ENCODE assay signal across 21 mouse cellular contexts in genomic region chr15:84226918-84227317, GRCm38 (mm10). TPM values are rescaled to one million over a fixed set of nuclear protein-coding genes. Genes with fewer than 3 reads are reported as not detected.
A peak's percentile ranks its signal among the peaks of the same experiment; 100 is the strongest.
DNase-seq lines count a peak whose midpoint lies in the region; ATAC-seq and TF ChIP-seq lines count a peak whose summit lies in the region.
"Had no signal": no experiment of that assay in that cellular context is flagged by ENCODE, and none has a peak within 500 bp of the region (broad histone marks: within the 10 kb centered on the region; RNA-seq: fewer than 3 reads in every experiment).

No protein-coding gene starts in this region.

- ATAC-seq in forebrain, embryonic 13.5 days, result peak; percentile 78
- peak; percentile 36 for ATAC-seq in neural tube, embryonic 12.5 days (ENCODE audit: low FRiP score, low read depth)
- ATAC-seq: liver, postnatal 0 days had no signal

- H3K4me3 ChIP-seq in forebrain, embryonic 13.5 days, result no peak overlapping the region
- H3K4me3 ChIP-seq in forebrain, embryonic 10.5 days, result no peak overlapping the region
- no peak overlapping the region for H3K4me3 ChIP-seq in hindbrain, embryonic 10.5 days
- no peak overlapping the region for H3K4me3 ChIP-seq in midbrain, embryonic 10.5 days
- no peak overlapping the region for H3K4me3 ChIP-seq in neural tube, embryonic 12.5 days
- H3K4me3 ChIP-seq in gastrocnemius, adult 2 months, result no peak overlapping the region
- H3K4me3 ChIP-seq: embryonic facial prominence, embryonic 15.5 days; heart, embryonic 10.5 days; limb, embryonic 15.5 days had no signal

- intact Hi-C loops in gastrocnemius, adult 2 months (cut with DNase I), result no loop called here

- H3K9ac ChIP-seq in forebrain, embryonic 13.5 days, result no peak overlapping the region; the same call in 1 of the 2 replicates
- H3K9ac ChIP-seq in neural tube, embryonic 12.5 days, result no peak overlapping the region
- H3K9ac ChIP-seq: embryonic facial prominence, embryonic 15.5 days; limb, embryonic 15.5 days; liver, postnatal 0 days had no signal

- WGBS in forebrain, embryonic 13.5 days, result 53% methylated on average over 15 of the region's 15 CpGs
- 89% methylated on average over 15 of the region's 15 CpGs for WGBS in forebrain, embryonic 10.5 days
- WGBS in hindbrain, embryonic 10.5 days, result 70% methylated on average over 15 of the region's 15 CpGs
- 69% methylated on average over 15 of the region's 15 CpGs for WGBS in midbrain, embryonic 10.5 days
- WGBS in neural tube, embryonic 12.5 days, result 41% methylated on average over 15 of the region's 15 CpGs

- peaks cover 11% of the 10 kb centered on the region; the same call in 1 of the 2 replicates for H3K27me3 ChIP-seq in forebrain, embryonic 13.5 days
- H3K27me3 ChIP-seq in forebrain, embryonic 10.5 days (ENCODE audit: poor library complexity, severe bottlenecking), result peaks cover 48% of the 10 kb centered on the region
- H3K27me3 ChIP-seq in hindbrain, embryonic 10.5 days (ENCODE audit: insufficient read depth, poor library complexity, severe bottlenecking), result peaks cover 36% of the 10 kb centered on the region
- peaks cover 22% of the 10 kb centered on the region for H3K27me3 ChIP-seq in midbrain, embryonic 10.5 days (ENCODE audit: low read depth, poor library complexity, severe bottlenecking)
- 0 out of 2 replicates have a peak, but pooled peaks cover 4% of the 10 kb centered on the region for H3K27me3 ChIP-seq in neural tube, embryonic 12.5 days (replicated peaks)

- peak overlapping the region; percentile 68 for H3K27ac ChIP-seq in forebrain, embryonic 13.5 days
- no peak overlapping the region for H3K27ac ChIP-seq in forebrain, embryonic 10.5 days
- H3K27ac ChIP-seq in hindbrain, embryonic 10.5 days, result peak overlapping the region; percentile 75
- H3K27ac ChIP-seq in midbrain, embryonic 10.5 days (replicated peaks), result peak overlapping the region; percentile 77
- H3K27ac ChIP-seq in neural tube, embryonic 12.5 days, result peak overlapping the region; percentile 18; the same call in 1 of the 2 replicates
- no peak overlapping the region for H3K27ac ChIP-seq in gastrocnemius, adult 2 months
- H3K27ac ChIP-seq: embryonic facial prominence, embryonic 15.5 days; heart, embryonic 10.5 days; limb, embryonic 15.5 days had no signal

- H3K4me2 ChIP-seq in forebrain, embryonic 13.5 days, result peak overlapping the region; percentile 22; the same call in 1 of the 2 replicates
- H3K4me2 ChIP-seq in neural tube, embryonic 12.5 days (replicated peaks), result peak overlapping the region; percentile 19
- H3K4me2 ChIP-seq: embryonic facial prominence, embryonic 15.5 days; limb, embryonic 15.5 days had no signal

- TF ChIP-seq CTCF in gastrocnemius, adult 2 months (IDR thresholded peaks at IDR 0.05), result no peak

- H3K9me3 ChIP-seq in forebrain, embryonic 13.5 days (replicated peaks), result no peaks in the 10 kb centered on the region
- H3K9me3 ChIP-seq in forebrain, embryonic 10.5 days, result no peaks in the 10 kb centered on the region; the same call in 1 of the 2 replicates
- H3K9me3 ChIP-seq in hindbrain, embryonic 10.5 days, result no peaks in the 10 kb centered on the region
- H3K9me3 ChIP-seq in midbrain, embryonic 10.5 days (replicated peaks), result no peaks in the 10 kb centered on the region
- H3K9me3 ChIP-seq in neural tube, embryonic 12.5 days, result no peaks in the 10 kb centered on the region
- H3K9me3 ChIP-seq: embryonic facial prominence, embryonic 15.5 days; heart, embryonic 10.5 days had no signal

- peaks cover 52% of the 10 kb centered on the region for H3K4me1 ChIP-seq in forebrain, embryonic 13.5 days
- peaks cover 25% of the 10 kb centered on the region for H3K4me1 ChIP-seq in forebrain, embryonic 10.5 days
- H3K4me1 ChIP-seq in hindbrain, embryonic 10.5 days (replicated peaks), result peaks cover 69% of the 10 kb centered on the region
- H3K4me1 ChIP-seq in midbrain, embryonic 10.5 days, result peaks cover 69% of the 10 kb centered on the region
- H3K4me1 ChIP-seq in neural tube, embryonic 12.5 days, result peaks cover 47% of the 10 kb centered on the region

- H3K36me3 ChIP-seq in forebrain, embryonic 13.5 days (ENCODE audit: poor library complexity, severe bottlenecking), result no peaks in the 10 kb centered on the region
- no peaks in the 10 kb centered on the region for H3K36me3 ChIP-seq in forebrain, embryonic 10.5 days (replicated peaks)
- H3K36me3 ChIP-seq in hindbrain, embryonic 10.5 days, result no peaks in the 10 kb centered on the region
- H3K36me3 ChIP-seq in midbrain, embryonic 10.5 days, result no peaks in the 10 kb centered on the region
- no peaks in the 10 kb centered on the region for H3K36me3 ChIP-seq in neural tube, embryonic 12.5 days
- H3K36me3 ChIP-seq: embryonic facial prominence, embryonic 15.5 days; heart, embryonic 10.5 days; limb, embryonic 15.5 days had no signal

- no peak for DNase-seq in forebrain, embryonic 10.5 days (ENCODE audit: extremely low spot score, low spot score)
- peak; percentile 41 for DNase-seq in hindbrain, embryonic 10.5 days (ENCODE audit: low spot score)
- DNase-seq in midbrain, embryonic 10.5 days (ENCODE audit: low spot score), result peak; percentile 40
- DNase-seq in gastrocnemius, adult 2 months, result no peak
- DNase-seq in cerebellum, adult 9-11 months, result no peak
- DNase-seq in frontal cortex, postnatal 25 days (ENCODE audit: low spot score in 2 of 2), result no peak
- DNase-seq: adrenal gland, postnatal 10 days; cerebellum, adult 8-10 months; gastrocnemius, postnatal 25 days; heart, postnatal 10 days; kidney, adult 9 months; kidney, postnatal 36 days; layer of hippocampus, adult 9-11 months; liver, postnatal 0 days had no signal

RNA-seq across cellular contexts. Expression of gene Parvb, which starts 4.9 kb away (rescaled TPM):
- polyA plus RNA-seq in forebrain, embryonic 13.5 days (2015; fragmentation: Nextera tagmentation; extraction: Ambion mirVana), result 2.1 and 2.6 TPM in 2 replicates
- 3.3 and 4.4 TPM in 2 replicates for polyA plus RNA-seq in forebrain, embryonic 10.5 days (2016; fragmentation: Nextera tagmentation; extraction: Ambion mirVana)
- polyA plus RNA-seq in hindbrain, embryonic 10.5 days (2016; fragmentation: Nextera tagmentation; extraction: Ambion mirVana), result 7.1 and 7.6 TPM in 2 replicates
- polyA plus RNA-seq in midbrain, embryonic 10.5 days (2016; fragmentation: Nextera tagmentation; extraction: Ambion mirVana), result 7.4 and 8.4 TPM in 2 replicates
- 6.4 and 7.1 TPM in 2 replicates for polyA plus RNA-seq in neural tube, embryonic 12.5 days (2016; fragmentation: Nextera tagmentation; extraction: Ambion mirVana)
- 10 to 100 TPM; 48.4 to 63.3 TPM for total RNA-seq in gastrocnemius, adult 2 months (2021)

RNA-seq across cellular contexts. Expression of gene Samm50, which starts 34.9 kb away (rescaled TPM):
- 84.4 and 91.5 TPM in 2 replicates for polyA plus RNA-seq in forebrain, embryonic 13.5 days (2015; fragmentation: Nextera tagmentation; extraction: Ambion mirVana)
- 112 and 113 TPM in 2 replicates for polyA plus RNA-seq in forebrain, embryonic 10.5 days (2016; fragmentation: Nextera tagmentation; extraction: Ambion mirVana)
- 94.5 and 103 TPM in 2 replicates for polyA plus RNA-seq in hindbrain, embryonic 10.5 days (2016; fragmentation: Nextera tagmentation; extraction: Ambion mirVana)
- 108 and 110 TPM in 2 replicates for polyA plus RNA-seq in midbrain, embryonic 10.5 days (2016; fragmentation: Nextera tagmentation; extraction: Ambion mirVana)
- polyA plus RNA-seq in neural tube, embryonic 12.5 days (2016; fragmentation: Nextera tagmentation; extraction: Ambion mirVana), result 90.5 and 91.7 TPM in 2 replicates
- total RNA-seq in gastrocnemius, adult 2 months (2021), result 100 to 1,000 TPM; 154 to 224 TPM

RNA-seq across cellular contexts. Expression of gene Pnpla3, which starts 59.3 kb away (rescaled TPM):
- 2.8 and 3.1 TPM in 2 replicates for polyA plus RNA-seq in forebrain, embryonic 13.5 days (2015; fragmentation: Nextera tagmentation; extraction: Ambion mirVana)
- polyA plus RNA-seq in forebrain, embryonic 10.5 days (2016; fragmentation: Nextera tagmentation; extraction: Ambion mirVana), result 1.5 and 1.8 TPM in 2 replicates
- polyA plus RNA-seq in hindbrain, embryonic 10.5 days (2016; fragmentation: Nextera tagmentation; extraction: Ambion mirVana), result 0.88 and 1.1 TPM in 2 replicates
- 2.2 and 3.1 TPM in 2 replicates for polyA plus RNA-seq in midbrain, embryonic 10.5 days (2016; fragmentation: Nextera tagmentation; extraction: Ambion mirVana)
- 2.6 and 3.4 TPM in 2 replicates for polyA plus RNA-seq in neural tube, embryonic 12.5 days (2016; fragmentation: Nextera tagmentation; extraction: Ambion mirVana)
- total RNA-seq in gastrocnemius, adult 2 months (2021), result 10 to 100 TPM in 1 of 2 experiments, 1 to 10 TPM in 1; 1.8 to 18.9 TPM
- total RNA-seq: megakaryocyte-erythroid progenitor cell, adult 5-6 weeks; MEL had no signal

Comparison
In these comparisons a context has a peak if more than half of its experiments do, and no peak if none do; other contexts are left out.
1. H3K27ac ChIP-seq: peak in forebrain, embryonic 13.5 days (single experiment), hindbrain, embryonic 10.5 days (single experiment), midbrain, embryonic 10.5 days (single experiment) and neural tube, embryonic 12.5 days (single experiment); none in forebrain, embryonic 10.5 days (single experiment) and gastrocnemius, adult 2 months (single experiment).
2. DNase-seq: peak in hindbrain, embryonic 10.5 days (single experiment) and midbrain, embryonic 10.5 days (single experiment); none in forebrain, embryonic 10.5 days (single experiment), gastrocnemius, adult 2 months (single experiment), cerebellum, adult 9-11 months (single experiment) and frontal cortex, postnatal 25 days (0 of 2).